Mouse (Mus musculus): Measurements from ENCODE around the gene Fbxl7.

GRCm38 (mm10) chr15:26875687-26876086 lies 19.7 kb downstream of the Fbxl7 start:
- TF ChIP-seq CTCF (IDR thresholded peaks at IDR 0.05; ENCODE audit: extremely low read depth, insufficient read depth, insufficient read length, insufficient replicate concordance) (no peak), POLR2A (IDR thresholded peaks at IDR 0.05; ENCODE audit: low read depth, low read length) (no peak)

Data from spleen, adult 2 months (tissue).